Mouse (Mus musculus) small intestine, adult 2 months (tissue): ENCODE results near the gene Mlph.

ENCODE experiments used
- CTCF ChIP-seq: fragments of 200-500 bp; IDR thresholded peaks from 2 replicates; pipeline ENCODE4 v1.5.1; 2012; ENCODE audit warnings: low read depth, mild to moderate bottlenecking, control low read depth, inconsistent platforms, low read length, moderate library complexity, mixed read lengths; ENCODE audit not compliant: insufficient replicate concordance, insufficient read length; ENCODE audit errors: extremely low read depth
- POLR2A ChIP-seq: fragments of 200-500 bp; IDR thresholded peaks from 2 replicates; pipeline ENCODE4 v1.6.1; 2012; ENCODE audit warnings: low read depth, mild to moderate bottlenecking, control low read depth, inconsistent platforms, low read length, moderate library complexity

DNA sequence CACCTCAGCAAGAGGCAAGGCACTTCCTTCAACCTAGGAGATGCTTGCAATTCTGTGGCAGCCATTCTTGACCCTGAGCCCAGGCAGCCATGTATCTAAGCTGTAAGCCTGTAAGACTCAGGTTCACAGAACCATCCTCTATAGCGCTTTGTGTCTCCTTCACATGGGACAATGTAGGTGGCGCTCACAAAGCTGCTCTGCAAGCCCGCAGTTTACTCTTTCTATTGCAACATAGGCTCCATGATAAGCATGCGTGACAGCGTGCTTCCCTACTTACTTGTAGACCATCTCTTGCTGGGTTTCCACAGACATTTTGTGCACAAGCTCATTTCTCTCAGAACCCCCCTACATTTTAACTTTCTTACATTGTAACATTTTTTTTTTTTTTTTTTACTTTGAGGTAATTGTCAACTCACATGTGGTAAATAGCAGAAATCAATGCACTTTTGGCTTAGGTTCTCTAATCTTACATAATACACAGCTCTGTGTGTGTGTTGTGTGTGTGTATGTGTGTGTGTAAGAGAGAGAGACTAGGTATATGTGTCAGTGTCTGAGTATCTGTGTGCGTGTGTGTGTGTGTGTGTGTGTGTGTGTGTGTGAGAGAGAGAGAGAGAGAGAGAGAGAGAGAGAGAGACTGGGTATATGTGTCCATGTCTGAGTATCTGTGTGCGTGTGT lies 10.0 kb upstream of the Mlph start:
- no peak for TF ChIP-seq POLR2A
- TF ChIP-seq CTCF = no peak
